Mouse (Mus musculus) c-Kit-positive CD71-negative TER-119-negative erythroid progenitor cells, embryonic 14.5 days (primary cell): ENCODE data around the gene Bank1.

Source experiments
- DNase-seq: peaks from one replicate; pipeline ENCODE4 v3.0.0-alpha.2; 2013; ENCODE audit warnings: low read depth

Gene Bank1

GRCm38 (mm10) chr3:136103339-136103738 is 222.5 kb downstream of the Bank1 start:
- no peak for DNase-seq

GRCm38 (mm10) chr3:136100973-136101500 is 224.8 kb downstream of the Bank1 start:
- DNase-seq, result no peak

- DNase-seq, result no peak
Observed at GRCm38 (mm10) chr3:136100292-136100691, 225.6 kb downstream of the Bank1 start.

DNA sequence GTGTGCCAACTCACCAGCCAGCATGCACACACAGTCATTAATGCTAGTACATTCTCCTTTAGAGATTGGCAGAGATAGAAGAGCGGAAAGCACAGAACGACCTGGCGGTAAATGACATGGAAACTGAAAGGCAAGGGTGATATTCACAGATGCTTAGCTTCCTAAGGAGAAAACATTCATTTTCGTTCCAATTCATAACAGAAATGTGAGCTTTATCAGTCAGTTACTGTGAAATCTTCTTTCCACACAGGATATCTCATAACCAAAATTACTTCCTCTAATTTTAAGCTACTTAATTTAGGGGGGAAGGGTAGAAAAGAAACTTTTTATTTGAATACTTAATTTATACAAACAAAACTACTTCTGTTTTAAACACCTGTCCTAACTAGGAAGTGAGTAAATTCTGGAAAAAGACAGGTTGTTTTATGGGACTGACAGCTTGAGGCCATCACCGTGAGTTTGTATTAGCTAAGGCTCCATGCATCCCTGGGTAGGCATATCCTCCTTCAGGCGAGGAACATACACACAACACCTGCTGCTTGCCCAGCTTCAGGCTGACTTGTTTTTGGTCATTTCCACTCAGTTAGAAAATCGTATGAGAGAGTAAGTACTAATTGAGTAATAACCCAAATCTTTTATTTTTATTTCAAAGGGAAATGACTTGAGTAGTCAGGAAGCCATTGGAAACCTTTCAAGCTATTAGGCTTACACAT is 238.8 kb downstream of the Bank1 start:
- no peak for DNase-seq

DNA sequence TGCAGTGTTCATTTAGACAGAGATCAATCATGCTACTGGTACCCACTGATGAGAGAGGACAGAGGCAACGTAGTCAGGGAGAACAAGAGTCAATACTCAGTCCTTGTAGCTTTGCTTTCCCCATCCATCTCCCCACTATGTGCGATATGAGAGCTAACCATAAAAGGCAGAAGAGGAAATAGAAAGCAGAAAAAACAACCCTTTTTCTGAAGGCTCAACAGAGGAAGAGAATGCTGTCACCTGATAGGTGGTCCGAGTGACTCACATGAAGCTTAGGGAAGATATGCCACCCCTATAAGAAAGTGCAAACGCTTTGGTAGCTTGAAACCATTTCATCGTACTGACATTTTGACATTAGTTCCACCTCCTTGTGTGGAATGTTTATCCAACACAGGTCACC is 239.4 kb downstream of the Bank1 start:
- no peak for DNase-seq

DNA sequence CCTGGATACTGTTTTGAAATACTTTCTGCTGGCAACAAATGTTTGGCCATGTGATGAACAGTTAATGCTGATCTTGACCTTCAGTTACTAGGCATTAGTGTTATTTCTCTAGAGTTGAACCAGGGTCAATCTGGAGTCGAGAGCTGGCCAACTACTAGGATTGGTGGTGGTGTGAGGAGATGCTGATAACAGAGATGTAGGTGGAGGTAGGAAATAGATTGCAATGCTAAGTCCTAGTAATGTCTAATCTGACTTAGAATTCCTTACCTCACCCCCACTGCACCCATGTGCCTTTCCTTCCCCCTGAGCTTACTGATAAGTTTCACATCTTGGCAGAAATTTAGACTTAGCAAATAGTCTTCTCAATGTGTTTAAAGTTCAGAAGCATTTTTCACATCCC is 240.8 kb downstream of the Bank1 start:
- no peak for DNase-seq

- no peak for DNase-seq
Observed at GRCm38 (mm10) chr3:136084066-136084465, 241.8 kb downstream of the Bank1 start.

DNA sequence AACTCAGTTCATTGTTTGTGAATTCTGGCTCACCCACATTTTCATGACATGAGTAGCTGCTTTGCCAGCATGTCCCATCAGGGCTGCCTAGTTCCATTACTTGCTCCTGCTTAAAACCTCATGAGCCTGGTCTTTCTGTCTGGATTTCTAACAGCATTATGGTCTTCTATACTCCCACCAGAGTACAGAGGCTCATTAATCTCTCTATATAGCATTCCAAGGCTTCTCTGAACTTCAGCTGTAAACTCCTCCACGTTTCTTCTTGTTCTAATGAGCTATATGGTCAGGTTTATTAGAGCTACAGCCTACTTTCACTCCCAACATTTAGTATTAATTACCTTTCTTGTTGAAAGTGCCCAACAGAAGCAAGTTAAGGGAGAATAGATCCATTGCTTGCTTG is 244.6 kb downstream of the Bank1 start:
- no peak for DNase-seq

DNA sequence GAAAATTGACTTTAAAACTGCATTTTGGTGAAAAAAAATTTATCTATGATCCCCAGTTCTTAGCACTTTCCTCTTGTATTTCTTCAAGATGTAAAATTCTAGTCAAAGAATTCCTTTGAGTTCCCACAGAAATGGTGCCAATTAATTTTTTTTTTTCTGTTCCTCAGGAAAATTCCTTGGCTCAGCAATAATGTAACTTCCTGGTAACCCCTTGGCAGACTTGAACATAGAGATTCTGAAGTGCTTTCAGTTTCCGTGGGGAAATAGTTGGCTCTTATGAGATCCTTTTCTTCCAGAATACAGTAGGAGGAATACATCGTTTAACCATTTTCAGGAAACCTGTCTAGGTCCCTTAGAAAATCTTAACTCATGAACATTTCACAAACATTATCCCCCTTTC is 247.3 kb downstream of the Bank1 start:
- DNase-seq, result no peak

- no peak for DNase-seq
Observed at GRCm38 (mm10) chr3:136070394-136070793, 255.5 kb downstream of the Bank1 start.

DNA sequence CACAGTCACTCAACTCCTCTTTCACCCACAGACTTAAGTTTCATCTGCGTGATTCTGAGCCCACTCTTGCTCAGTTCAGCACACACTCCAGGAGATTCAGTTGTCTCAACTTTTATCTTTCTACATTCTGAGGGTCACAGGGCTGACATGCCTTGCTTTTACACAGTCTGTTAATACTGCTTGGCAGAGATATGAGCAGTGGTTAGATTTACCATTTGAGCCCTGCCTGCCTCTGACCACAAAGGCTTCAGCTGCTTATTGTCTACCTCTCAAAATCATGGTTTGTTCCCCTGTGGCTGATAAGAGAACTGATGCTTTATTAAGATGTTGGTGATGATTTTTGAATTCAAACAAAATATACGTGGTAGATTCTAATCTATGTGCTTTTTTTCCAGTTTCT is 264.0 kb downstream of the Bank1 start:
- no peak for DNase-seq

DNA sequence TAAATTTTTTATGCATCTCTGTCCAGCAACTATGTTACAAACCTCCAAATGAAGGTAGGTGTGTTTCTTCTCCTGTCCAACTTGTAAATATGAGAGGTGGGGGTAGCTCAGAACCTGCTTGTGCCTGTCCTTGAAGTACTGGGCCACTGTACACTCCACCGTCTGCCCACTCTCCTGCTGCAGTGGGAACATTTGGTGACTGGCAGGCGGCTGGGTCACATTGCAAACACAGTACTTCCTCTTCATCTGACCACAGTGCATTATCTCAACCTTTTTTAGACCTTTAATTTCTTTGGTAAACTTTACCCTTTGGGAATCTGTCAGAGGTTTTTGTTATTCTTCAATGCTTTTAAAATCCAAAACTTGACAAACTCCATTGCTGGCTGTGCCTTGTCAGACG is 275.2 kb downstream of the Bank1 start:
- DNase-seq, result no peak

DNA sequence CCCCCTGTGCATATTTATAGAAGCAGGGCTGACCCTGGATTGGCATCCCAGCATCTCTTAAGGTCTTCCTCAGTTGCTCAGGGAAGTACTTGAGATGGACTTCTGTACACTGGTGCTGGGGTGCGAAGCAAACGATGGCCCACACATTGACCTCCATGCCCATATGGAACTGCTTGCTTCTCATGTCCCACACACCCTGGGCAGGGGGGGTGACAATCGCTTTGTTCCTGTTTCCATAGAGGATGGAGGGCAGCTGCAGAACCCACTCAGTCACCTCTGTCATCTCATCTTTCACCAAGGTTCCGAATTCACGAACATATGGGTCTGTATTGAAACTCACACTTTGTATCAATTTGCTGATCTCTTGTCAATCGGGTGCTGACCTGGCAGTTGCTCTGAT is 275.7 kb downstream of the Bank1 start:
- no peak for DNase-seq

DNA sequence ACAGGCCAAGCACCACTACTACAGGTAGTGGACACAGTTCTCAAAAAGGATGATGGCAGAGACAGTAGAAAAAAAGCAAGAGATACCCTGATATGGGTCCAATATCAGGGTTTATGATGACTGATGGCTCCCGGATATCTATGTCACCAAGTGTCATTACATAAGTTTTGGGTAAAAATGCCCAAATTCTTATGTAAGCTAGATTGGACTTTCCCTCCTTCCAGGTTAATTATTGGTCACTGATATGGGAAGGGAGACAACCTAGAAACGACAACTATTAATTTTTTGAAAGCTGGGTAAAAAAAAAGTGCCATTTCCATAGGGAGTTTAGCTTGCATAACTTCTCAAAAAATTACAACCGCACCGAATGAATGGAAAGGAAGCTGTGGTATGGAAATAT is 277.8 kb downstream of the Bank1 start:
- no peak for DNase-seq

- DNase-seq, result no peak
Observed at GRCm38 (mm10) chr3:136045381-136045780, 280.5 kb downstream of the Bank1 start.

DNA sequence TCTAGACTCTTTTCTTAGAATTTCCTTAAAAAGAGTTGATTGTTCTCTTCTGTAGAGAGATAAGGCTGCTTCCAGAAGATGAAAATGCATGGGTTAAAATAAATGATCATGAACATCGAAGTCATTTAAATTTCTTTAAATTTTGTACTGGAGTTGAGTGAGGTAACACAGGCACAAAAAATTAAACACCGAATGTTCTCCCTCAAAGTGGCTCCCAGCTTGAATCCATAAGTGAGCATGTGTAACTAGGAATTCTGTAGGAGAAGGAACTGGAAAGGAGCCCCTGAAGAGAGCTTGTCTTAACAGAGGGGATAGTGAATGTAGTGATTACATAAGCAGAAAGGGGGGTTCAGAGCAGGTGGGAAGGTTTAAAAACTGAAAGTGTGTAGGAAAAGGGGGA is 285.8 kb downstream of the Bank1 start:
- no peak for DNase-seq

DNA sequence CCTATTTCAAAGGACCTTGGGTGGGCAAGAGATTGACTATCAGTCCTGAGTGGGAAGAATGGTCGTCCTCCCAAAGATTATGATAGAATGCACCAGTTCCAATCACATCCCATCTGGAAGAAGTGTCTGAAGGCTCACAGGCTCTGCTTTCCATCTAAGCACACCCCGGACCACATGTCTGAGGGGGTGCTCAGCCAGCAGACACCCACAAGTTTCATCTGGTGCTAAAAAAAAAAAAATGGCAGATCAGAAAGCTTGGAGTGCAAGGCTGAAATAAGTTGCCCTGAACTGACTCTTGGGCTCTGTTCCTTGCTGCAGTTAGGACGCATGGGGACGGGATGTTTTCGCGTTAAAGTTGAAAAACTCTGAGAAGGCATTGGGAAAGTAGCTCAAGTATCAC is 286.4 kb downstream of the Bank1 start:
- DNase-seq, result no peak

DNA sequence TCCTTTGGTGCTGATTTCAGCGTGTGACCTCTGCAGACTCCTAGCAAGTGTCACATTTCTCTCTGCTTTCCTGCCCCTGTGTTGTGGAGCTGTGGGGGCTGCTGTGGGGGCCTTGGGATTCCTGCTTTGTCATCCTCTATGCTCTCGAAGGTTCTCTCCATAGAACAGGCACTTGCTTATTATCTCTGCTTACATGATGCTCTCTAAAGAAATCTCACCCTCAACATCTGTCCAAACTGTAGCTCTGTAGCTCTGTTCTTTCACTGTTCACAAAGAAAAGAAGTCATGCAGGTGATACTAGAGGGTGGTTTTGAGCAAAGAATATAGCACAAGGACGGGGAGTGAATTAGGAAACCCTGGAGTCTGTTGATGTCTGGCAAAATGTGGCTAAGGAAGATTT is 288.6 kb downstream of the Bank1 start:
- DNase-seq, result no peak

DNA sequence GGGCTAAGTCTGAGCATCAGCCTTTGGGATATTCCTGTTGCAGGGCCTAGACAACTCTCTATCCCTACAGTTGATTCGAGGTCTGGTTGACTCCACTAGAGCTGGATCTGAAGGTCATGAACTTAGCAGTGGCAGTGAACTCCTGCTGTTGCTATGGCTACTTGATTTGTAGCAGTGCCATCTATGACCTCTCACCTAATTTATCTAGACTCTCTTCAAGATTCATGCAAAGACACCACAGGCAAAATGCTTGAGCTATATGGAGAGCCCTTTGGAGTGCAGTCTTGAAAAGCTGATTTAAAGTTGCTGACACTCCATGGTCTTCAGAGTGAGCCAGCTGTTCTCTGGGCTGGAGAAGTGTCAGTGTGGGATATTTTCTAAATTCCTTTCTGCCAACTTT is 290.1 kb downstream of the Bank1 start:
- DNase-seq, result no peak

- no peak for DNase-seq
Observed at GRCm38 (mm10) chr3:136024876-136025275, 301.0 kb downstream of the Bank1 start.

- DNase-seq, result no peak
Observed at GRCm38 (mm10) chr3:136017517-136017916, 308.3 kb downstream of the Bank1 start.

GRCm38 (mm10) chr3:136010616-136011015 is 315.2 kb downstream of the Bank1 start:
- no peak for DNase-seq

DNA sequence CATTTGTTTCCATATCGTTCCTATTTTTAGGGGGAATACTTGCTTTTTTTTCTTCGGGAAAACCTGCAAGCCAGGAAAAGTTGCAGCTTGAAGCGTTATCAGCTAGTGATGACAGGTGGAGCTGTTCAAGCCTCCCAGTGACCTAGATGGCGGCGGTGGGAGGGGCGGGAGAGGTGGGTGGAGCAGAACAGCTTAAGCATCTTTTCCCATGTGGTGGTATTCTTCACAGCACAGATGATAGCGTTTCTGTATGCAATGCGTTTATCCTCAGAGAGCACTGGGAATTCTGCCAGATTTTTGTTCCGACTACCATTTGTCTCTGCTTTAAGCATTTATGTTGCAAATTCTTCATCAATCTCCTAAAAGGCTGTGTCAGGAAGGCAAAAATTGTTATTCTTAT is 318.0 kb downstream of the Bank1 start:
- DNase-seq, result no peak

GRCm38 (mm10) chr3:136007081-136007828 is 318.6 kb downstream of the Bank1 start:
- DNase-seq, result no peak
